Mouse (Mus musculus): ENCODE measurements around the gene Olfr524. TPM values are rescaled to one million over a fixed set of nuclear protein-coding genes. Genes with fewer than 3 reads are reported as not detected.

Olfr524 gene
- polyA plus RNA-seq, 1 experiment from 2014 or later = not detected

Other genes starting within 250 kb of the Olfr524 start
- gene 6430531B16Rik, start 227.2 kb downstream of the Olfr524 start, polyA plus RNA-seq (2014; fragmentation: Nextera tagmentation; extraction: Ambion mirVana) = 0.48 TPM in 1 of 2 replicates, not detected in the other
- 1.6 and 2.1 TPM in 2 replicates for gene Adam8, start 213.4 kb downstream of the Olfr524 start, polyA plus RNA-seq (2014; fragmentation: Nextera tagmentation; extraction: Ambion mirVana)
- 36.1 and 41.5 TPM in 2 replicates for gene Zfp511, start 169.6 kb downstream of the Olfr524 start, polyA plus RNA-seq (2014; fragmentation: Nextera tagmentation; extraction: Ambion mirVana)
- gene Tubgcp2, start 169.3 kb downstream of the Olfr524 start, polyA plus RNA-seq (2014; fragmentation: Nextera tagmentation; extraction: Ambion mirVana) = 56.0 and 61.2 TPM in 2 replicates
- gene Msx3, start 156.9 kb downstream of the Olfr524 start, polyA plus RNA-seq (2014; fragmentation: Nextera tagmentation; extraction: Ambion mirVana) = not detected in 2 replicates
- 2.8 and 3.5 TPM in 2 replicates for gene Caly, start 123.4 kb downstream of the Olfr524 start, polyA plus RNA-seq (2014; fragmentation: Nextera tagmentation; extraction: Ambion mirVana)
- gene Prap1, start 112.6 kb downstream of the Olfr524 start, polyA plus RNA-seq (2014; fragmentation: Nextera tagmentation; extraction: Ambion mirVana) = 119 and 202 TPM in 2 replicates
- 34.9 and 39.4 TPM in 2 replicates for gene Fuom, start 103.5 kb downstream of the Olfr524 start, polyA plus RNA-seq (2014; fragmentation: Nextera tagmentation; extraction: Ambion mirVana)
- 35.5 and 39.5 TPM in 2 replicates for gene Paox, start 90.2 kb downstream of the Olfr524 start, polyA plus RNA-seq (2014; fragmentation: Nextera tagmentation; extraction: Ambion mirVana)
- 177 and 183 TPM in 2 replicates for gene Echs1, start 89.5 kb downstream of the Olfr524 start, polyA plus RNA-seq (2014; fragmentation: Nextera tagmentation; extraction: Ambion mirVana)
- gene Mtg1, start 68.4 kb downstream of the Olfr524 start, polyA plus RNA-seq (2014; fragmentation: Nextera tagmentation; extraction: Ambion mirVana) = 30.8 and 31.6 TPM in 2 replicates
- 0.72 and 0.77 TPM in 2 replicates for gene Sprn, start 51.1 kb downstream of the Olfr524 start, polyA plus RNA-seq (2014; fragmentation: Nextera tagmentation; extraction: Ambion mirVana)
- not detected in 2 replicates for gene Olfr522, start 41.2 kb downstream of the Olfr524 start, polyA plus RNA-seq (2014; fragmentation: Nextera tagmentation; extraction: Ambion mirVana)
- gene Olfr523, start 32.7 kb downstream of the Olfr524 start, polyA plus RNA-seq (2014; fragmentation: Nextera tagmentation; extraction: Ambion mirVana) = not detected in 2 replicates
- 0.07 TPM in 1 of 2 replicates, not detected in the other for gene Cd163l1, start 12.3 kb upstream of the Olfr524 start, polyA plus RNA-seq (2014; fragmentation: Nextera tagmentation; extraction: Ambion mirVana)
- not detected in 2 replicates for gene 5830411N06Rik, start 41.3 kb upstream of the Olfr524 start, polyA plus RNA-seq (2014; fragmentation: Nextera tagmentation; extraction: Ambion mirVana)
- not detected in 2 replicates for gene Olfr525, start 114.9 kb upstream of the Olfr524 start, polyA plus RNA-seq (2014; fragmentation: Nextera tagmentation; extraction: Ambion mirVana)
- not detected in 2 replicates for gene Olfr527, start 128.1 kb upstream of the Olfr524 start, polyA plus RNA-seq (2014; fragmentation: Nextera tagmentation; extraction: Ambion mirVana)
- not detected in 2 replicates for gene Olfr60, start 155.7 kb upstream of the Olfr524 start, polyA plus RNA-seq (2014; fragmentation: Nextera tagmentation; extraction: Ambion mirVana)
- gene Olfr530, start 170.4 kb upstream of the Olfr524 start, polyA plus RNA-seq (2014; fragmentation: Nextera tagmentation; extraction: Ambion mirVana) = not detected in 2 replicates
- gene Olfr531, start 197.0 kb upstream of the Olfr524 start, polyA plus RNA-seq (2014; fragmentation: Nextera tagmentation; extraction: Ambion mirVana) = not detected in 2 replicates
- gene Olfr532, start 215.7 kb upstream of the Olfr524 start, polyA plus RNA-seq (2014; fragmentation: Nextera tagmentation; extraction: Ambion mirVana) = not detected in 2 replicates